Mouse (Mus musculus) liver, embryonic 16.5 days (tissue): ENCODE measurements around the gene Nfix. TPM values are rescaled to one million over a fixed set of nuclear protein-coding genes. Genes with fewer than 3 reads are reported as not detected.

Source experiments
- ATAC-seq: fragments of 200-750 bp; cut with Nextera tagmentation; 2 replicates; pipeline ENCODE4 v1.8.0; 2017; ENCODE audit warnings: low read depth, mild to moderate bottlenecking, moderate number of reproducible peaks, moderate library complexity
- H3K27ac ChIP-seq: fragments of 300-500 bp; sonication (generic); 2 replicates; pipeline ENCODE4 v1.5.1; 2014; ENCODE audit warnings: mild to moderate bottlenecking, low read length
- H3K27me3 ChIP-seq: fragments of 300-500 bp; sonication (generic); 2 replicates; pipeline ENCODE4 v1.6.1; 2014; ENCODE audit warnings: low read depth, low read length, mixed read lengths; ENCODE audit not compliant: control insufficient read depth, insufficient read depth
- H3K36me3 ChIP-seq: fragments of 300-500 bp; sonication (generic); 2 replicates; pipeline ENCODE4 v1.6.1; 2014; ENCODE audit warnings: mild to moderate bottlenecking; ENCODE audit not compliant: control insufficient read depth, insufficient read depth
- H3K4me1 ChIP-seq: fragments of 300-500 bp; sonication (generic); 2 replicates; pipeline ENCODE4 v1.6.1; 2014; ENCODE audit warnings: low read depth, low read length, mixed read lengths; ENCODE audit not compliant: control insufficient read depth
- H3K4me2 ChIP-seq: fragments of 300-500 bp; sonication (generic); 2 replicates; pipeline ENCODE4 v1.6.1; 2014; ENCODE audit warnings: low read depth, low read length, mixed read lengths
- H3K4me3 ChIP-seq: fragments of 300-500 bp; sonication (generic); 2 replicates; pipeline ENCODE4 v1.5.1; 2014; ENCODE audit warnings: low read depth, mild to moderate bottlenecking, low read length
- H3K9ac ChIP-seq: fragments of 300-500 bp; sonication (generic); 2 replicates; pipeline ENCODE4 v1.6.1; 2014; ENCODE audit warnings: low read depth, low read length
- H3K9me3 ChIP-seq: fragments of 300-500 bp; sonication (generic); replicated peaks from 2 replicates; pipeline ENCODE4 v1.6.1; 2016; ENCODE audit warnings: low read length; ENCODE audit not compliant: control insufficient read depth
- WGBS: fragments of 180-500 bp; shearing (Covaris S2); extraction: QIAGEN DNeasy Blood & Tissue Kit; methylation state at CpG from one replicate; pipeline ENCODE4 v1.1.7; 2014; ENCODE audit not compliant: insufficient replicate concordance; 5-methylcytosine and 5-hydroxymethylcytosine counted together
- polyA plus RNA-seq: library from polyadenylated mRNA; unstranded; fragments of >200 nt; fragmentation: Nextera tagmentation; extraction: Ambion mirVana; gene quantifications from 2 replicates; pipeline ENCODE4 v1.2.1, GENCODE M21; 2015

Gene Nfix
- polyA plus RNA-seq: 2.0 and 2.4 TPM in 2 replicates

- WGBS: 1% methylated on average over 71 of the region's 125 CpGs
These were observed at the start of gene Nfix for GRCm38 (mm10) chr8:84799999-84800831. TSS of gene Nfix (minus strand) at chr8:84800344.

GRCm38 (mm10) chr8:84847684-84848435 lies 47.7 kb upstream of the Nfix start:
- H3K4me3 ChIP-seq: peak overlapping the region; percentile 98
- H3K27ac ChIP-seq: peak overlapping the region; percentile 90
- peaks cover 37% of the 10 kb centered on the region for H3K4me1 ChIP-seq
- peak overlapping the region; percentile 75 for H3K9ac ChIP-seq
- no peaks in the 10 kb centered on the region for H3K9me3 ChIP-seq
- ATAC-seq: no peak
- WGBS: 10% methylated on average over 6 of the region's 6 CpGs
- peak overlapping the region; percentile 68 for H3K4me2 ChIP-seq
- peaks cover 25% of the 10 kb centered on the region for H3K36me3 ChIP-seq
- H3K27me3 ChIP-seq: no peaks in the 10 kb centered on the region

More at GRCm38 (mm10) chr8:84799999-84800831, at the start of gene Nfix:
- ATAC-seq: peak; percentile 57
- Histone ChIP-seq H3K4me1 (peaks cover 20% of the 10 kb centered on the region), H3K27me3 (peaks cover 65% of the 10 kb centered on the region), H3K27ac (no peak within 1 kb of the TSS; the same call in 1 of the 2 replicates), H3K4me2 (peak within 1 kb of the TSS; percentile 90), H3K36me3 (no peaks in the 10 kb centered on the region), H3K9ac (peak within 1 kb of the TSS; percentile 78), H3K4me3 (peak within 1 kb of the TSS; percentile 79), H3K9me3 (no peaks in the 10 kb centered on the region)

- under 1% methylated on average over 55 of the region's 55 CpGs for WGBS
- no peaks in the 10 kb centered on the region for H3K27me3 ChIP-seq
- H3K4me2 ChIP-seq: peak within 1 kb of the TSS; percentile 68
- peaks cover 34% of the 10 kb centered on the region for H3K36me3 ChIP-seq
- H3K9me3 ChIP-seq: no peaks in the 10 kb centered on the region
- H3K9ac ChIP-seq: peak within 1 kb of the TSS; percentile 88
- H3K4me1 ChIP-seq: peaks cover 39% of the 10 kb centered on the region
- H3K27ac ChIP-seq: peak within 1 kb of the TSS; percentile 92
- peak; percentile 99 for ATAC-seq
- H3K4me3 ChIP-seq: peak within 1 kb of the TSS; percentile 98
These were observed 46.8 kb upstream of the Nfix start, which contains the start of gene Calr for GRCm38 (mm10) chr8:84846722-84847572. TSS of gene Calr (minus strand) at chr8:84846934.

- WGBS: under 1% methylated on average over 30 of the region's 30 CpGs
- peaks cover 46% of the 10 kb centered on the region for H3K4me1 ChIP-seq
- peak overlapping the region; percentile 88 for H3K9ac ChIP-seq
These were observed 46.1 kb upstream of the Nfix start for GRCm38 (mm10) chr8:84846094-84846721.

DNA sequence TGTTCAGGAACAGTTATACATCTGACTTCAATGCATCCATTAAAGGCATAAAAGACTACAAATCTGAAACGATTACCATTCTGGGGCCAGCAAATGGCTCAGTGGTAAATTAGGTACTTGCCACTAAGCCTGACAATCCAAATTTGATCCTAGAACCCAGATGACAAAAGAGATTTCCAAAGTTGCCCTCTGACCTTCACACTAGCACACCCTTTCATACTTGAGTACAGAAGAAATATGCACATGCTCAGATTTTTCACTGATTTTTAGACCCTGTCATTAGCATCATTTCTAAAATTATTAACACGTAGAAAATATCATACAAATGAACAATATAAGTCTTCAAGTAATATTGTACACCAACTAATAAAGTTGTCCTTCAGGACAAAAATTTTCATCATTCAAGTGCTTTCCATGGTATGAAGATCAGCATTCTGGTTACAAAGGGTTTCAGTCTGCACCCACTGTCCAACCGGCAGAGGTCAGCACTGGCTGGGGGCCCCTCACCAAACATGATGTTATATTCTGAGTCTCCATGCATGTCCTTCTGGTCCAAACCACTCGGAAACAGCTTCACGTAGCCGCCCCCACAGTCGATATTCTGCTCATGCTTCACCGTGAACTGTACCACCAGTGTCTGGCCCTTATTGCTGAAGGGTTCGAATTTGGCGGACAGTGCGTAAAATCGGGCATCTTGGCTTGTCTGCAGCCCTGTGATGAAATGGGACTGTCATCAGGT lies 45.4 kb upstream of the Nfix start:
- peaks cover 43% of the 10 kb centered on the region for H3K36me3 ChIP-seq
- H3K9ac ChIP-seq: peak overlapping the region; percentile 88
- ATAC-seq: no peak
- H3K4me1 ChIP-seq: peaks cover 50% of the 10 kb centered on the region
- 9% methylated on average over 12 of the region's 12 CpGs for WGBS
- H3K27ac ChIP-seq: peak overlapping the region; percentile 92
- H3K9me3 ChIP-seq: no peaks in the 10 kb centered on the region
- H3K4me2 ChIP-seq: peak overlapping the region; percentile 68
- no peaks in the 10 kb centered on the region for H3K27me3 ChIP-seq
- peak overlapping the region; percentile 98 for H3K4me3 ChIP-seq

More at GRCm38 (mm10) chr8:84846094-84846721, 46.1 kb upstream of the Nfix start:
- Histone ChIP-seq H3K9me3 (no peaks in the 10 kb centered on the region), H3K4me2 (peak overlapping the region; percentile 68), H3K36me3 (peaks cover 42% of the 10 kb centered on the region), H3K27ac (peak overlapping the region; percentile 92), H3K27me3 (no peaks in the 10 kb centered on the region), H3K4me3 (peak overlapping the region; percentile 98)
- ATAC-seq: peak; percentile 10; the same call in 1 of the 2 replicates

DNA sequence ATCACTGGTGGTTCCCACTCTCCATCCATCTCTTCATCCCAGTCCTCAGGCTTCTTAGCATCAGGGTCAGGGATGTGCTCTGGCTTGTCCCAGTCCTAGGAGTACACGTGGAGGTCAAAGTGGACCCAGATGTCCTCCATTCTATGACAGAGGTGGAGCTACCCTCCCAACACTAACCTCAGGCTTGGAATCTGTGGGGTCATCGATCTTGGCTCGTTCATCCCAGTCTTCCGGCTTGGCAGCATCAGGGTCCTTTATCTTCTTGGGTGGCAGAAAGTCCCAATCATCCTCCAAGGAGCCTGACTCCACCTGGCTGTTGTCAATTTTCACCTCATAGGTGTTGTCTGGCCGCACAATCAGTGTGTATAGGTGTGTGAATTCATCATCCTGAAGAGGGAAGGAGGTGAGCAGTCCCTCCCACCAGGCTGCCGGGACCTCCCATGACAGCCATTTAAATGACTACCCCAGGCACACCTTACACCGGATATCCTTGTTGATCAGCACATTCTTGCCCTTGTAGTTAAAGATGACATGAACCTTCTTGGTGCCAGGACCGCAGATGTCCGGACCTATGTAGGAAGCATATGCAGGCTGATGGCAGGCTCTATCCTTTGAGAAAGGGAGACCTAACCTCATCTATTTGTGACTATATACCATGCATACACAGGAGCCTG lies 44.4 kb upstream of the Nfix start:
- peak overlapping the region; percentile 24 for H3K9ac ChIP-seq
- H3K27ac ChIP-seq: no peak overlapping the region
- H3K4me1 ChIP-seq: peaks cover 50% of the 10 kb centered on the region
- ATAC-seq: no peak
- peaks cover 43% of the 10 kb centered on the region for H3K36me3 ChIP-seq
- H3K27me3 ChIP-seq: no peaks in the 10 kb centered on the region
- peak overlapping the region; percentile 68 for H3K4me2 ChIP-seq
- no peaks in the 10 kb centered on the region for H3K9me3 ChIP-seq
- 86% methylated on average over 9 of the region's 9 CpGs for WGBS
- H3K4me3 ChIP-seq: peak overlapping the region; percentile 98

- peaks cover 61% of the 10 kb centered on the region for H3K36me3 ChIP-seq
- WGBS: 63% methylated on average over 1 of the region's 1 CpGs
- ATAC-seq: no peak
- no peak overlapping the region for H3K9ac ChIP-seq
- H3K27ac ChIP-seq: peak overlapping the region; percentile 75
- no peaks in the 10 kb centered on the region for H3K27me3 ChIP-seq
- no peak overlapping the region for H3K4me2 ChIP-seq
- H3K9me3 ChIP-seq: no peaks in the 10 kb centered on the region
- no peak overlapping the region for H3K4me3 ChIP-seq
- peaks cover 55% of the 10 kb centered on the region for H3K4me1 ChIP-seq
These were observed 41.4 kb upstream of the Nfix start for GRCm38 (mm10) chr8:84841514-84841913.
